Mouse (Mus musculus) megakaryocyte-erythroid progenitor cell, adult 5 weeks (primary cell): ENCODE results near the gene Zfp354c. TPM values are rescaled to one million over a fixed set of nuclear protein-coding genes. Genes with fewer than 3 reads are reported as not detected.

Experiments
- polyA plus RNA-seq: library from polyadenylated mRNA; stranded (reverse); fragments of >175 nt; gene quantifications from 2 replicates; pipeline ENCODE4 v1.2.3, GENCODE M21; 2012

Zfp354c gene
- polyA plus RNA-seq, result 0.41 and 2.2 TPM in 2 replicates

DNA sequence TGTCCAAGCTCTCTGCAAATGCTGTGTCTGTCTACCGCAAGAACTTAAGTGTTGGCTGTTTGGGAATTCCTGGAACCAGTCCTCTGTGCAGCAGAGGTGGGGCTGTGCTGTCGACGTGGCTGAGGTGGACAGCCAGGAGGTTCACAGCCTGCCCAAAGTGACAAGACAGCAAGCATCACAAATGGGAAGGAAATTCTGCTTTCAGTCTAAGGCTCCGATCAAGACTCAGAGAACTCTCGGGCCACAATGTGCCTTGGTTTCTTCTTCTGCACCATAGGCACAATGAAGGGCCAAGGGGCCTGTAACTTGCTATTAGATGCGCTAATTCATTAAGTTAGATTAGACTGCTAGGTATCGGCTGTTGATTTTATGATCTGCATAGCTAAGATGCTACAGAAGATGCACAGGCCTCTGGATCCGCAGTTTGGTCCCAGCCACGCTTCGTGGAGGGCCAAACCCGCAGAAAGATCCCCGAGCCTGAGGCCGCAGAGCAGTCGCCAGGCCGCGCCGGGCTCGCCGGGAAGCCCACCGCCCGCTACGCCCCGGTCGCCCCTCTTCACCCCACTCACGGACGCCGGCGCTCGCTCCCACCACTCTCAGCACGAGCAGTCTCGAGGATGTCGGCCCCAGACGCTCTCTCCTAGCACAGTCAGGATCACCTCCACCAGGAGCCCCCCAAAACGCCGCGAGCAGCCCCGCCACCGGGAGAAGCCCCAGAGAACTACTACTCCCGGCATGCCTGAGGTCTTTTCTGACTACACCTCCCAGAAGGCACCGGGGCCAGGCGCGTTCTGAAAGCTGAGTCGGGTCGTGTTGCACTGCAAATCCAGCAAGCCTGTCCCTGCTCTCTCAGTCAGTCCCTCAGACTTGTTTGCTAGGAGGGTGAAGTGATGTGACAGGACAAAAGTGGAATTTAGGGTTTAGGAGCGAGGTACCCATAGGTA, at the start of gene Zfp354c:
TSS of gene Zfp354c (minus strand) at position 715 of the 944 bp plus-strand sequence.

DNA sequence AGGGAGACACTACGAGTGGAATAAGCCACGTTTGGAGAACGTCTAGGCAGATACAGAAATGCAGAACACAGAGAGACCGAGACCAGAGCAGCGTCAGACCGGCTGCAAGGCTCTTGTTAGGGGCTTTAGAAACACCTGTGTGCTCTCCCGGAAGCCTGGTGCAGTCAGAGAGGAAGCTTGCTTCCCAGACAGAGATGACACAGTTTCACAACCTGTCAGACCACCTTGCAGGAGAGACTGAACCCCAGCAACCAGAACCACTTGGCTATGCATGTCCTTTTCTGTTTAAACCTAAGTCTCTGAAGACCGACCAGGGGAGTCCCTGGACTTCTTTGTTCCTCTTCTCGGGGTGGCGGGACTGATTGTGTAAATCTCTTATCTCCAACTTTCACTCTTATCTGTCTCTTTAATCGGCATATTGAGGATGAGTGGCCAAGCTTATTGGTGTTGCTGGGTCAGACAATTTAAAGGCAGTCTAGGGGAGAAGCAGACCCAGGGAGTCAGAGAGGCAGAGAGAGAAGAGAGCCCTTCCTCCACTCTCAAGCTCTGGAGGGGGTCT, 22.7 kb upstream of the Zfp354c start, which contains the start of gene Grm6:
TSS of gene Grm6 (plus strand) at position 509 of the 559 bp plus-strand sequence.

DNA sequence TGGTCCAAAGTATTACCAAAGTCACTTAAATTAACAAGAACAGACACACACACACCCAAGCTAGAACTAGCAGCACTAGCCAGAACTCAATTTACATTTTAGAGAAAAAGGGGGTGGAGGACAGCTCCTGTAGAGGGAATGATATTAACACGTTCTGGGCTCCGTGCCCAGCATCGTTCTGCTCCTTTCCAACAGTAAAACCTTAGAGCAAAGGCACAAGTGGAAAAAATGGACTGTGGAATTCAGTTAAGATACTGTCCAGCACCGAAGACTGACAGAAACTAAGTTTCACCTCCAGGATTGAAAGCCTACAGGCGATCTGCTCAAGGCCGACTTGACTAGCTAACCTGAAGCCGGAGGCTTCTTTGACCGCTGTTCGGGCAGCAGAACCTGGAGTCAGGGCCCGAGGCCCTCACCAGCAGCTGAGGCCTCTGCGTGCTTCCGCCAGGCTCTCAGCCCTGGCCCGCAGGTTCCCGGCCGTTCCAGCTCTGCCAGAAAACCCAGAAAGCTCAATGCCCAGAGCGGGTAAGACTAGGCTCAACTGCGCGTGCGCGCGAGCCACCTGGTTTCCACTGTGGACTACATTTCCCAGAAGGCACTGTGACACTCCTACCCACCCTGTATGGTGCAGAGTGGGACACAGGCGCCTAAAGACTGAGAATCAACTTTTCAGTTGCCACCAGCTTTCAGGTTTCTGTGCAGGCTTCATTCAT, 13.7 kb upstream of the Zfp354c start, which contains the start of gene Zfp879:
TSS of gene Zfp879 (minus strand) at position 530 of the 713 bp plus-strand sequence.

Other genes with a start within 250 kb of the Zfp354c start
- not detected in 2 replicates for gene Adamts2, start 225.6 kb downstream of the Zfp354c start, polyA plus RNA-seq
- 0.04 and 0.09 TPM in 2 replicates for gene Zfp879, start 13.8 kb upstream of the Zfp354c start, polyA plus RNA-seq
- 0.04 and 0.14 TPM in 2 replicates for gene Grm6, start 23.0 kb upstream of the Zfp354c start, polyA plus RNA-seq
- gene Zfp454, start 59.9 kb upstream of the Zfp354c start, polyA plus RNA-seq, result 0.49 TPM in 1 of 2 replicates, not detected in the other
- gene Zfp2, start 88.4 kb upstream of the Zfp354c start, polyA plus RNA-seq, result 0.06 and 0.09 TPM in 2 replicates
- gene Zfp354b, start 103.9 kb upstream of the Zfp354c start, polyA plus RNA-seq, result 0.04 and 0.50 TPM in 2 replicates
- gene 4933414I15Rik, start 116.0 kb upstream of the Zfp354c start, polyA plus RNA-seq, result not detected in 2 replicates
- gene Prop1, start 126.0 kb upstream of the Zfp354c start, polyA plus RNA-seq, result not detected in 2 replicates
- not detected in 2 replicates for gene Olfr1378, start 138.8 kb upstream of the Zfp354c start, polyA plus RNA-seq
- not detected in 2 replicates for gene Olfr1377, start 154.2 kb upstream of the Zfp354c start, polyA plus RNA-seq
- not detected in 2 replicates for gene Olfr51, start 175.9 kb upstream of the Zfp354c start, polyA plus RNA-seq
- gene Olfr54, start 186.5 kb upstream of the Zfp354c start, polyA plus RNA-seq, result not detected in 2 replicates
- gene Olfr1375, start 220.4 kb upstream of the Zfp354c start, polyA plus RNA-seq, result not detected in 2 replicates
- 0.01 TPM in 1 of 2 replicates, not detected in the other for gene Zfp354a, start 231.5 kb upstream of the Zfp354c start, polyA plus RNA-seq